In the genomic region with DNA sequence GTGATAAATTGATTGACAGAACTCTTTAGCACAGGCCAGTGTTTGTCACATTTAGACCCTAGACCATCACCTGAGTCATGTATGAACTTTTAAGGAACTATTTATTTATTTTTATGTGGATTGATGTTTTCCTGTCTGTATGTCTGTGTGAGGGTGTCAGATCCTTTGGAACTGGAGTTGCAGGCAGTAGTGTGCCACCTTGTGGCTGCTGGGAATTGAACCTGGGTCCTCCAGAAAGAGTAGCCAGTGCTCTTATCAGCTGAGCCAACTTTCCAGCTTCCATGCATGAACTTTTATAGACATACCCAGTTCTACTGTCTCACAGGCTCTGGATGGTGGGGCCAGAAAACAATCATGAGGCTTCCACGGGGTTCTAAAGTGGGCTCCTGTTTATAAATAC, we compare ENCODE assay signal across 14 mouse cellular contexts.
DNase-seq lines count a peak whose midpoint lies in the region; ATAC-seq and TF ChIP-seq lines count a peak whose summit lies in the region.
"Had no signal": no experiment of that assay in that cellular context is flagged by ENCODE, and none has a peak within 500 bp of the region (broad histone marks: within the 10 kb centered on the region; RNA-seq: fewer than 3 reads in every experiment).

No protein-coding gene starts in this region.

- H3K9me3 ChIP-seq in intestine, postnatal 0 days (ENCODE audit: control insufficient read depth), result no peaks in the 10 kb centered on the region
- no peaks in the 10 kb centered on the region for H3K9me3 ChIP-seq in intestine, embryonic 15.5 days
- H3K9me3 ChIP-seq: embryonic facial prominence, embryonic 12.5 days; forebrain, embryonic 15.5 days; hindbrain, embryonic 12.5 days; limb, embryonic 13.5 days; megakaryocyte, embryonic 14.5 days; neural tube, embryonic 12.5 days had no signal

- H3K4me3 ChIP-seq in intestine, postnatal 0 days (ENCODE audit: low read depth, low read length), result no peak overlapping the region
- no peak overlapping the region for H3K4me3 ChIP-seq in intestine, embryonic 15.5 days (replicated peaks)
- H3K4me3 ChIP-seq: embryonic facial prominence, embryonic 12.5 days; forebrain, embryonic 15.5 days; hindbrain, embryonic 12.5 days; limb, embryonic 13.5 days; megakaryocyte, embryonic 14.5 days; neural tube, embryonic 12.5 days had no signal

- no peak overlapping the region for H3K4me2 ChIP-seq in intestine, postnatal 0 days (replicated peaks; ENCODE audit: low read depth)
- no peak overlapping the region for H3K4me2 ChIP-seq in intestine, embryonic 15.5 days (replicated peaks)
- H3K4me2 ChIP-seq: embryonic facial prominence, embryonic 12.5 days; forebrain, embryonic 15.5 days; hindbrain, embryonic 12.5 days; limb, embryonic 13.5 days; neural tube, embryonic 12.5 days had no signal

- in situ Hi-C loops in Patski (cut with MboI; ENCODE audit: low pct_unique_long_range_greater_than_20kb), result no loop called here

- no peak for ATAC-seq in intestine, postnatal 0 days
- ATAC-seq in intestine, embryonic 15.5 days, result no peak
- peak; percentile 24 for ATAC-seq in Patski
- ATAC-seq: forebrain, embryonic 15.5 days had no signal

- no peak overlapping the region for H3K27ac ChIP-seq in intestine, postnatal 0 days (ENCODE audit: low read depth, low read length)
- H3K27ac ChIP-seq in intestine, embryonic 15.5 days, result no peak overlapping the region
- H3K27ac ChIP-seq: embryonic facial prominence, embryonic 12.5 days; forebrain, embryonic 15.5 days; hindbrain, embryonic 12.5 days; limb, embryonic 13.5 days; neural tube, embryonic 12.5 days had no signal

- H3K9ac ChIP-seq in intestine, postnatal 0 days (ENCODE audit: low read depth, low read length), result no peak overlapping the region
- H3K9ac ChIP-seq in intestine, embryonic 15.5 days, result no peak overlapping the region
- H3K9ac ChIP-seq: embryonic facial prominence, embryonic 12.5 days; forebrain, embryonic 15.5 days; hindbrain, embryonic 12.5 days; limb, embryonic 13.5 days; neural tube, embryonic 12.5 days had no signal

- no peaks in the 10 kb centered on the region for H3K27me3 ChIP-seq in intestine, postnatal 0 days (replicated peaks; ENCODE audit: control insufficient read depth, insufficient read depth, low read length)
- no peaks in the 10 kb centered on the region for H3K27me3 ChIP-seq in intestine, embryonic 15.5 days (replicated peaks)
- peaks cover 2% of the 10 kb centered on the region for H3K27me3 ChIP-seq in Patski
- H3K27me3 ChIP-seq: embryonic facial prominence, embryonic 12.5 days; forebrain, embryonic 15.5 days; hindbrain, embryonic 12.5 days; limb, embryonic 13.5 days; megakaryocyte, embryonic 14.5 days; neural tube, embryonic 12.5 days had no signal

- no peaks in the 10 kb centered on the region for H3K4me1 ChIP-seq in intestine, postnatal 0 days (replicated peaks; ENCODE audit: control insufficient read depth, insufficient read depth, low read length)
- no peaks in the 10 kb centered on the region for H3K4me1 ChIP-seq in intestine, embryonic 15.5 days (replicated peaks)
- H3K4me1 ChIP-seq: neural tube, embryonic 12.5 days had no signal

- 44% methylated on average over 1 of the region's 1 CpGs for WGBS in intestine, postnatal 0 days
- 51% methylated on average over 1 of the region's 1 CpGs for WGBS in intestine, embryonic 15.5 days

- peak; percentile 57 for TF ChIP-seq CTCF in intestine, postnatal 0 days (IDR thresholded peaks at IDR 0.05; ENCODE audit: low read depth)
- TF ChIP-seq CTCF in Patski (IDR thresholded peaks at IDR 0.05), result peak; percentile 75

- peak; percentile 1 for DNase-seq in lung, postnatal 14 days
- no peak for DNase-seq in lung, postnatal 36 days
- DNase-seq in Patski (ENCODE audit: low read depth, low spot score), result no peak
- DNase-seq in retina, embryonic 14.5 days (ENCODE audit: low spot score), result peak; percentile 28
- no peak for DNase-seq in thymus, adult 18-20 months
- DNase-seq: spleen, adult 18-20 months had no signal

- H3K36me3 ChIP-seq in intestine, postnatal 0 days (ENCODE audit: control insufficient read depth, insufficient read depth), result no peaks in the 10 kb centered on the region
- H3K36me3 ChIP-seq in intestine, embryonic 15.5 days, result no peaks in the 10 kb centered on the region
- H3K36me3 ChIP-seq: embryonic facial prominence, embryonic 12.5 days; forebrain, embryonic 15.5 days; hindbrain, embryonic 12.5 days; limb, embryonic 13.5 days; neural tube, embryonic 12.5 days had no signal

- POLR2A ChIA-PET in Patski (lab: Charles Lee), result no interaction called here

- CTCF ChIA-PET in Patski (lab: Charles Lee), result interaction anchor here (1.0 to 1.7 kb wide), 5 partner anchors 19 to 814 kb away, joined by 3 to 6 read pairs (median 3); no protein-coding TSS in a partner anchor

Comparison
In these comparisons a context has a peak if more than half of its experiments do, and no peak if none do; other contexts are left out.
1. DNase-seq: peak in lung, postnatal 14 days (single experiment) and retina, embryonic 14.5 days (single experiment); none in lung, postnatal 36 days (single experiment), Patski (single experiment) and thymus, adult 18-20 months (0 of 2).